Mouse (Mus musculus) G1E (cell line): ENCODE measurements around the gene Rrh.

Experiments used
- CTCF ChIP-seq: IDR thresholded peaks from 2 replicates; pipeline ENCODE4 v1.5.1; 2012; ENCODE audit warnings: low read depth, low read length, inconsistent platforms, mixed read lengths
- GATA1 ChIP-seq: IDR thresholded peaks from 2 replicates; pipeline ENCODE4 v1.6.1; 2012; ENCODE audit warnings: borderline replicate concordance, low read length, inconsistent platforms, mixed read lengths

GRCm38 (mm10) chr3:129827691-129828090 is 5.3 kb upstream of the Rrh start:
- TF ChIP-seq CTCF (no peak), GATA1 (no peak)
